Mouse (Mus musculus): Measurements from ENCODE around the gene 1700057G04Rik. TPM values are rescaled to one million over a fixed set of nuclear protein-coding genes. Genes with fewer than 3 reads are reported as not detected.
"Not testable (repeated sequence)": the region's sequence is repeated elsewhere in the genome, so short reads cannot be mapped to it uniquely, and the experiment has no call there.

Gene 1700057G04Rik
- polyA plus RNA-seq, 1 experiment from 2014 or later: not detected

GRCm38 (mm10) chr9:92325936-92326335 lies 16.8 kb downstream of the 1700057G04Rik start:
- H3K9ac ChIP-seq: not testable (repeated sequence)
- 73% methylated on average over 9 of the region's 9 CpGs for WGBS

GRCm38 (mm10) chr9:92326813-92327212 lies 17.6 kb downstream of the 1700057G04Rik start:
- Histone ChIP-seq H3K27me3 (replicated peaks) (no peaks in the 10 kb centered on the region), H3K4me3 (no peak overlapping the region), H3K4me2 (no peak overlapping the region), H3K36me3 (replicated peaks) (no peaks in the 10 kb centered on the region), H3K27ac (no peak overlapping the region), H3K9ac (no peak overlapping the region), H3K9me3 (no peaks in the 10 kb centered on the region), H3K4me1 (no peaks in the 10 kb centered on the region)
- WGBS: 86% methylated on average over 4 of the region's 4 CpGs
- no peak for ATAC-seq (replicated peaks)

More at GRCm38 (mm10) chr9:92325936-92326335, 16.8 kb downstream of the 1700057G04Rik start:
- not testable (repeated sequence) for H3K27me3 ChIP-seq (replicated peaks); H3K27ac ChIP-seq; H3K4me1 ChIP-seq; H3K9me3 ChIP-seq; H3K4me2 ChIP-seq; H3K36me3 ChIP-seq (replicated peaks); H3K4me3 ChIP-seq; ATAC-seq (replicated peaks)

GRCm38 (mm10) chr9:92331383-92331782 lies 22.2 kb downstream of the 1700057G04Rik start:
- no peaks in the 10 kb centered on the region for H3K4me1 ChIP-seq
- ATAC-seq (replicated peaks): no peak
- H3K9ac ChIP-seq: no peak overlapping the region
- WGBS: 97% methylated on average over 4 of the region's 4 CpGs
- H3K4me3 ChIP-seq: no peak overlapping the region
- no peaks in the 10 kb centered on the region for H3K27me3 ChIP-seq (replicated peaks)
- H3K27ac ChIP-seq: no peak overlapping the region
- no peak overlapping the region for H3K4me2 ChIP-seq
- no peaks in the 10 kb centered on the region for H3K9me3 ChIP-seq
- H3K36me3 ChIP-seq (replicated peaks): no peaks in the 10 kb centered on the region

- Histone ChIP-seq H3K4me3 (no peak overlapping the region), H3K4me2 (no peak overlapping the region), H3K4me1 (no peaks in the 10 kb centered on the region), H3K9ac (no peak overlapping the region), H3K36me3 (replicated peaks) (no peaks in the 10 kb centered on the region), H3K27ac (no peak overlapping the region), H3K9me3 (no peaks in the 10 kb centered on the region), H3K27me3 (replicated peaks) (no peaks in the 10 kb centered on the region)
- WGBS: 95% methylated on average over 10 of the region's 10 CpGs
- no peak for ATAC-seq (replicated peaks)
These were observed 25.7 kb downstream of the 1700057G04Rik start for GRCm38 (mm10) chr9:92334845-92335244.

GRCm38 (mm10) chr9:92335277-92335818 lies 26.2 kb downstream of the 1700057G04Rik start:
- Histone ChIP-seq H3K27me3 (replicated peaks) (no peaks in the 10 kb centered on the region), H3K27ac (no peak overlapping the region), H3K9me3 (no peaks in the 10 kb centered on the region), H3K4me2 (no peak overlapping the region), H3K4me3 (no peak overlapping the region), H3K9ac (no peak overlapping the region), H3K36me3 (replicated peaks) (no peaks in the 10 kb centered on the region), H3K4me1 (no peaks in the 10 kb centered on the region)
- 90% methylated on average over 6 of the region's 6 CpGs for WGBS
- ATAC-seq (replicated peaks): no peak

- Histone ChIP-seq H3K4me3 (no peak overlapping the region), H3K9ac (no peak overlapping the region), H3K27ac (no peak overlapping the region), H3K4me2 (no peak overlapping the region), H3K9me3 (no peaks in the 10 kb centered on the region), H3K27me3 (replicated peaks) (no peaks in the 10 kb centered on the region), H3K36me3 (replicated peaks) (no peaks in the 10 kb centered on the region), H3K4me1 (no peaks in the 10 kb centered on the region)
- no peak for ATAC-seq (replicated peaks)
- 91% methylated on average over 1 of the region's 1 CpGs for WGBS
These were observed 27.9 kb downstream of the 1700057G04Rik start for GRCm38 (mm10) chr9:92337063-92337462.

GRCm38 (mm10) chr9:92337661-92338060 lies 28.5 kb downstream of the 1700057G04Rik start:
- 93% methylated on average over 3 of the region's 3 CpGs for WGBS
- Histone ChIP-seq H3K9me3 (no peaks in the 10 kb centered on the region), H3K4me3 (no peak overlapping the region), H3K27me3 (replicated peaks) (no peaks in the 10 kb centered on the region), H3K9ac (no peak overlapping the region), H3K27ac (no peak overlapping the region), H3K36me3 (replicated peaks) (no peaks in the 10 kb centered on the region), H3K4me1 (no peaks in the 10 kb centered on the region), H3K4me2 (no peak overlapping the region)
- no peak for ATAC-seq (replicated peaks)

- Histone ChIP-seq H3K4me2 (no peak overlapping the region), H3K4me1 (no peaks in the 10 kb centered on the region), H3K27me3 (replicated peaks) (no peaks in the 10 kb centered on the region), H3K27ac (no peak overlapping the region), H3K9me3 (no peaks in the 10 kb centered on the region), H3K4me3 (no peak overlapping the region), H3K9ac (no peak overlapping the region), H3K36me3 (replicated peaks) (no peaks in the 10 kb centered on the region)
- WGBS: 85% methylated on average over 1 of the region's 1 CpGs
- ATAC-seq (replicated peaks): no peak
These were observed 29.8 kb downstream of the 1700057G04Rik start for GRCm38 (mm10) chr9:92338954-92339353.

GRCm38 (mm10) chr9:92351924-92352323 lies 42.7 kb downstream of the 1700057G04Rik start:
- ATAC-seq (replicated peaks): no peak
- Histone ChIP-seq H3K9me3 (no peaks in the 10 kb centered on the region), H3K4me2 (no peak overlapping the region), H3K27me3 (replicated peaks) (no peaks in the 10 kb centered on the region), H3K9ac (no peak overlapping the region), H3K27ac (no peak overlapping the region), H3K36me3 (replicated peaks) (no peaks in the 10 kb centered on the region), H3K4me1 (no peaks in the 10 kb centered on the region), H3K4me3 (no peak overlapping the region)
- WGBS: 97% methylated on average over 1 of the region's 1 CpGs

GRCm38 (mm10) chr9:92353306-92353705 lies 44.1 kb downstream of the 1700057G04Rik start:
- H3K9ac ChIP-seq: no peak overlapping the region
- no peaks in the 10 kb centered on the region for H3K27me3 ChIP-seq (replicated peaks)
- H3K4me3 ChIP-seq: no peak overlapping the region
- H3K4me2 ChIP-seq: no peak overlapping the region
- no peaks in the 10 kb centered on the region for H3K9me3 ChIP-seq
- 70% methylated on average over 3 of the region's 3 CpGs for WGBS
- no peaks in the 10 kb centered on the region for H3K4me1 ChIP-seq
- ATAC-seq (replicated peaks): no peak
- no peaks in the 10 kb centered on the region for H3K36me3 ChIP-seq (replicated peaks)
- H3K27ac ChIP-seq: no peak overlapping the region

GRCm38 (mm10) chr9:92360691-92361310 lies 51.6 kb downstream of the 1700057G04Rik start:
- Histone ChIP-seq H3K9me3 (no peaks in the 10 kb centered on the region), H3K4me2 (no peak overlapping the region), H3K9ac (no peak overlapping the region), H3K4me1 (no peaks in the 10 kb centered on the region), H3K4me3 (no peak overlapping the region), H3K27me3 (replicated peaks) (no peaks in the 10 kb centered on the region), H3K27ac (no peak overlapping the region), H3K36me3 (replicated peaks) (no peaks in the 10 kb centered on the region)
- no peak for ATAC-seq (replicated peaks)
- 64% methylated on average over 1 of the region's 1 CpGs for WGBS

- no peak overlapping the region for H3K4me2 ChIP-seq
- H3K4me1 ChIP-seq: no peaks in the 10 kb centered on the region
- no peak overlapping the region for H3K4me3 ChIP-seq
- 90% methylated on average over 2 of the region's 2 CpGs for WGBS
- no peak for ATAC-seq (replicated peaks)
- no peak overlapping the region for H3K9ac ChIP-seq
- H3K9me3 ChIP-seq: no peaks in the 10 kb centered on the region
- H3K27ac ChIP-seq: no peak overlapping the region
- no peaks in the 10 kb centered on the region for H3K27me3 ChIP-seq (replicated peaks)
- H3K36me3 ChIP-seq (replicated peaks): no peaks in the 10 kb centered on the region
These were observed 54.3 kb downstream of the 1700057G04Rik start for GRCm38 (mm10) chr9:92363478-92363877.

GRCm38 (mm10) chr9:92368920-92369319 lies 59.7 kb downstream of the 1700057G04Rik start:
- H3K27me3 ChIP-seq (replicated peaks): no peaks in the 10 kb centered on the region
- H3K9ac ChIP-seq: no peak overlapping the region
- no peak overlapping the region for H3K4me2 ChIP-seq
- no peak for ATAC-seq (replicated peaks)
- H3K9me3 ChIP-seq: no peaks in the 10 kb centered on the region
- H3K27ac ChIP-seq: no peak overlapping the region
- no peak overlapping the region for H3K4me3 ChIP-seq
- no peaks in the 10 kb centered on the region for H3K4me1 ChIP-seq
- no peaks in the 10 kb centered on the region for H3K36me3 ChIP-seq (replicated peaks)
